Mouse (Mus musculus): ENCODE measurements around the gene Ntsr1.

The Ntsr1 gene

GRCm38 (mm10) chr2:180508455-180509115 is 8.8 kb downstream of the Ntsr1 start:
- DNase-seq (ENCODE audit: low read depth, low spot score) = no peak

GRCm38 (mm10) chr2:180510867-180511266 is 11.1 kb downstream of the Ntsr1 start:
- DNase-seq (ENCODE audit: low read depth, low spot score) = no peak

GRCm38 (mm10) chr2:180511875-180512661 is 12.3 kb downstream of the Ntsr1 start:
- no peak for DNase-seq (ENCODE audit: low read depth, low spot score)

GRCm38 (mm10) chr2:180513019-180513418 is 13.2 kb downstream of the Ntsr1 start:
- DNase-seq (ENCODE audit: low read depth, low spot score) = no peak

- no peak for DNase-seq (ENCODE audit: low read depth, low spot score)
Measured at GRCm38 (mm10) chr2:180513835-180514234, 14.1 kb downstream of the Ntsr1 start.

GRCm38 (mm10) chr2:180521437-180522221 is 21.9 kb downstream of the Ntsr1 start:
- no peak for DNase-seq (ENCODE audit: low read depth, low spot score)

- DNase-seq (ENCODE audit: low read depth, low spot score) = no peak
Measured at GRCm38 (mm10) chr2:180522825-180523224, 23.0 kb downstream of the Ntsr1 start.

- no peak for DNase-seq (ENCODE audit: low read depth, low spot score)
Measured at GRCm38 (mm10) chr2:180527447-180527846, 27.7 kb downstream of the Ntsr1 start.

GRCm38 (mm10) chr2:180527883-180528282 is 28.1 kb downstream of the Ntsr1 start:
- no peak for DNase-seq (ENCODE audit: low read depth, low spot score)

GRCm38 (mm10) chr2:180530130-180530529 is 30.4 kb downstream of the Ntsr1 start:
- DNase-seq (ENCODE audit: low read depth, low spot score) = no peak

GRCm38 (mm10) chr2:180530584-180530983 is 30.8 kb downstream of the Ntsr1 start:
- DNase-seq (ENCODE audit: low read depth, low spot score) = no peak

GRCm38 (mm10) chr2:180531671-180532385 is 32.1 kb downstream of the Ntsr1 start:
- DNase-seq (ENCODE audit: low read depth, low spot score) = no peak

GRCm38 (mm10) chr2:180532386-180532995 is 32.7 kb downstream of the Ntsr1 start:
- peak; percentile 9 for DNase-seq (ENCODE audit: low read depth, low spot score)

GRCm38 (mm10) chr2:180533237-180533636 is 33.5 kb downstream of the Ntsr1 start:
- DNase-seq (ENCODE audit: low read depth, low spot score) = no peak

- DNase-seq (ENCODE audit: low read depth, low spot score) = no peak
Measured at GRCm38 (mm10) chr2:180543675-180544074, 43.9 kb downstream of the Ntsr1 start.

GRCm38 (mm10) chr2:180545046-180545445 is 45.3 kb downstream of the Ntsr1 start:
- DNase-seq (ENCODE audit: low read depth, low spot score) = no peak

GRCm38 (mm10) chr2:180547384-180548106 is 47.8 kb downstream of the Ntsr1 start:
- no peak for DNase-seq (ENCODE audit: low read depth, low spot score)

GRCm38 (mm10) chr2:180552340-180552739 is 52.6 kb downstream of the Ntsr1 start:
- no peak for DNase-seq (ENCODE audit: low read depth, low spot score)

GRCm38 (mm10) chr2:180555219-180555618 is 55.4 kb downstream of the Ntsr1 start:
- no peak for DNase-seq (ENCODE audit: low read depth, low spot score)

GRCm38 (mm10) chr2:180556470-180556869 is 56.7 kb downstream of the Ntsr1 start:
- DNase-seq (ENCODE audit: low read depth, low spot score) = no peak

GRCm38 (mm10) chr2:180560245-180560644 is 60.5 kb downstream of the Ntsr1 start:
- DNase-seq (ENCODE audit: low read depth, low spot score) = no peak

All from skeletal muscle tissue, adult 2 months (tissue).